Mouse (Mus musculus) neutrophil, adult 59 days (primary cell): ENCODE data around the gene Mlh3. TPM values are rescaled to one million over a fixed set of nuclear protein-coding genes. Genes with fewer than 3 reads are reported as not detected.

ENCODE experiments used
- total RNA-seq, 2 experiments: library from RNA; stranded (reverse); gene quantifications; 1 replicate in 1 of 2; 2 replicates in 1 of 2; pipeline ENCODE4 v1.2.4; 2023

Gene Mlh3
- total RNA-seq = 1 to 10 TPM; 4.5 to 5.2 TPM

GRCm38 (mm10) chr12:85270319-85270718 is at the start of gene Mlh3:
Gene Mlh3 (minus strand): TSS chr12:85270599.

GRCm38 (mm10) chr12:85288486-85289156 is 18.2 kb upstream of the Mlh3 start, which contains the start of gene Zc2hc1c:
Gene Zc2hc1c (plus strand): TSS chr12:85288591.

GRCm38 (mm10) chr12:85287809-85288485 is 17.5 kb upstream of the Mlh3 start, which contains the start of gene Acyp1:
Gene Acyp1 (minus strand): TSS chr12:85288438.

GRCm38 (mm10) chr12:85219236-85219904 is 51.0 kb downstream of the Mlh3 start, which contains the start of gene Eif2b2:
Gene Eif2b2 (plus strand): TSS chr12:85219481.

Other genes starting within 250 kb of the Mlh3 start
- gene Prox2, start 159.8 kb downstream of the Mlh3 start, total RNA-seq = 1 to 10 TPM; 4.4 to 5.6 TPM
- 100 to 1,000 TPM; 332 to 336 TPM for gene Dlst, start 159.8 kb downstream of the Mlh3 start, total RNA-seq
- under 1 TPM in 1 of 2 experiments, not detected in 1; 0.13 TPM for gene Rps6kl1, start 119.3 kb downstream of the Mlh3 start, total RNA-seq
- not detected for gene Pgf, start 92.8 kb downstream of the Mlh3 start, total RNA-seq
- gene Eif2b2, start 51.1 kb downstream of the Mlh3 start, total RNA-seq = 10 to 100 TPM; 71.6 to 83.0 TPM
- gene Acyp1, start 17.8 kb upstream of the Mlh3 start, total RNA-seq = 10 to 100 TPM; 13.1 to 15.8 TPM
- not detected for gene Zc2hc1c, start 18.0 kb upstream of the Mlh3 start, total RNA-seq
- gene Nek9, start 68.8 kb upstream of the Mlh3 start, total RNA-seq = 10 to 100 TPM; 52.6 to 54.0 TPM
- gene Tmed10, start 104.2 kb upstream of the Mlh3 start, total RNA-seq = 100 to 1,000 TPM; 194 to 208 TPM
- gene Fos, start 203.3 kb upstream of the Mlh3 start, total RNA-seq = 1,000 to 10,000 TPM; 2,787 to 3,963 TPM